Mouse (Mus musculus) left cerebral cortex, postnatal 14 days (tissue): ENCODE data around the gene Gm12248. TPM values are rescaled to one million over a fixed set of nuclear protein-coding genes. Genes with fewer than 3 reads are reported as not detected.

ENCODE experiments used
- DNase-seq, 2 experiments: peaks; one replicate each; pipeline ENCODE4 v3.0.0; 2021 to 2022; ENCODE audit warnings: low spot score in 2 of 2, mixed read lengths in 1 of 2
- intact Hi-C: fragments of 180-260 bp; cut with DNase I; formaldehyde crosslinking; loops from one replicate; pipeline ENCODE4 v1.15.1; 2025
- long read RNA-seq, 2 experiments: library from polyadenylated mRNA; stranded (forward); transcript quantifications; one replicate each; pipeline ENCODE4 v2.0.0; 2021
- total RNA-seq, 2 experiments: library from RNA; stranded (reverse); gene quantifications; 2 replicates each; pipeline ENCODE4 v1.2.3; 2021

Gene Gm12248
- total RNA-seq, result not detected
- long read RNA-seq, experiment 1, result 0 reads
- long read RNA-seq, experiment 2, result 0 reads

- no peak for DNase-seq
- intact Hi-C loops, result no loop called here
Measured at GRCm38 (mm10) chr11:58093021-58093528, at the start of gene Gm12248. Gene Gm12248 (minus strand): TSS chr11:58093134.

- no peak for DNase-seq
- intact Hi-C loops, result no loop called here
Measured at GRCm38 (mm10) chr11:58139466-58139865, 46.5 kb upstream of the Gm12248 start.

DNA sequence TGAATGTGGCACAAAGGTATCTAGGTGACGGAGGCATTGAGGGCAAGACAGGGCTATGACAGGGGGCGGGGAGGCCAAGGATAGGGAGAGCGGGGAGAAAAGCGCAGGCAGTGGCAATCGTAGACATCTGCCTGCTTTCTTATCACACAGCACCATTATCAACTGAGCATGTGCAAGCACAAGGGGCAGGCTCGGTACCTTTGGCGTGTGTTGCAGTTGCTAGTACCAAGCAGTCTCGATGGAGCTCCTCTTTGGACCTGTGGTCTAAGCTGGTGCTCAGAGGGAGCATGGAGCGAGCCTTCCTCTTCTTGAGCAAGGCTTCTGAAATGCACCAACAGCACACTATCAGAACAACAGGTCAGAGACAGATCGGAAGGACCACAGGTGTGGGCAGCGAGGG, 45.9 kb upstream of the Gm12248 start:
- no peak for DNase-seq
- intact Hi-C loops, result no loop called here

- no peak for DNase-seq
- intact Hi-C loops, result no loop called here
Measured at GRCm38 (mm10) chr11:58136677-58137076, 43.7 kb upstream of the Gm12248 start.

GRCm38 (mm10) chr11:58135296-58135695, 42.4 kb upstream of the Gm12248 start:
- intact Hi-C loops, result no loop called here
- DNase-seq, result no peak

- intact Hi-C loops, result no loop called here
- no peak for DNase-seq
Measured at GRCm38 (mm10) chr11:58134869-58135268, 41.9 kb upstream of the Gm12248 start.

- intact Hi-C loops, result no loop called here
- no peak for DNase-seq
Measured at GRCm38 (mm10) chr11:58132026-58132425, 39.1 kb upstream of the Gm12248 start.

DNA sequence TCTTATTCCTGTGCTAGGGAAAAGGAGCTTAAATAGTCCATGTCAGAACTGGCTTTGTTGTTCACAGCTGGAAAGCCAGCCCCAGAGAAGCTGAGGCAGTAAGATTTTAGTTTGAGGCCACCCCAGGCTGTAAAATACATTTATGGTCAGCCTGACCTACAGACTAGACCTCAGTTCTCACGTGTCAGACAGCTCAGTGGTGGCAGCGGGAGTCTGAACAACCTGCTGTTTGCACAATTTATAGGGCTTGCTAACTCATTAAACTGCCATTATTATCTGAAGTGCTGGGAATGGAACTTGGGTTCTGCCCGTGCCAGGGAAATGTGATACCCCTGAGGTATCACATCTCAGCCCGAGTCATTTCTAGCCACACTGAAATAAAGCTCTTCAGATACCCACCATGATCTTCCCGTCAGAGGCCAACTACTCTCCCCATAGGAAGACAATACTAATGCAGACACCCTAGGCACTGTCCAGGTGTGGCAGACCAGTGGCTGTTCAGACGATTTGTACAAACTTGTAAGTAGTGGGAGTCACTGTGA, 36.4 kb upstream of the Gm12248 start:
- no peak for DNase-seq
- intact Hi-C loops, result no loop called here

DNA sequence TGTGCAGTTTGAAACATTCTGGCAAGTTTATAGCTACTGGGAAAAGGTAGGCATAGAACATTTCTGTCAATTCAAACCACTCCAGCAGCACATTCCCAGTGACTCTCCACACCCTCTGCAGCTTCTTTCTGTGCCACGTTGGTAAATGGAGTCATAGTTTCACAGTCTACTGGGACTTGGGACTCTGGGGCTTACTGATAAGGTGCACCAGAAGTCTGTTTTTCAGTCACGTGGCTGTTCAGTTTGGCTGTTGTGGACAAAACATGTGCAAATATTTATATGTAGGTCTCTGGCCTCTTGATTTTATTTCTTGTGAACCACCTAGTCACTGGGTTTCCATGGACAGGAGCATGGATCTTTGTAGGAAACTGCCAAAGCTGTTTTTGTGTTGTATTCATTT, 34.6 kb upstream of the Gm12248 start:
- DNase-seq, result no peak
- intact Hi-C loops, result no loop called here

- intact Hi-C loops, result no loop called here
- DNase-seq, result peak; percentile 36 to 58
Measured at GRCm38 (mm10) chr11:58126397-58127160, 33.6 kb upstream of the Gm12248 start.

DNA sequence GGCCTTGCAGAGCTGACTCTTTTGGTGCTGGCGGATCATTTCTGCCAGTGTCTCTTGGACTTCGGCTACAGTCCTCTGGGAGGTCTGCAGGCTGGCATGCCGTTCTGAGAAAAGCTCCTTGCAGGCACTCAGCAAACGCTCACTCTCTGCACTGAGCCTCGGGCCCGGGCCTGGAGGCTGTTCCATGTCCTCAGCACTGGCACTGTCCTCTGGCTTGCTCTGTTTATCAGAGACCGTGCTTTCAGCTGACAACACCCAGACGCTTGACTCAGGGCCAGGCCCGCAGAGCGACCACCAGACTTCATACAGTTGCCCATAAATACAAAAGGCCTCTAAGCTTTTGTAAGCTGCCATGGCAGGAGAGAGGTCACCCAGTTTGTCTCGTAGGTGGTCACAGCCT, 32.1 kb upstream of the Gm12248 start:
- intact Hi-C loops, result no loop called here
- no peak for DNase-seq

GRCm38 (mm10) chr11:58123711-58124110, 30.8 kb upstream of the Gm12248 start:
- intact Hi-C loops, result no loop called here
- DNase-seq, result no peak

GRCm38 (mm10) chr11:58121351-58121750, 28.4 kb upstream of the Gm12248 start:
- intact Hi-C loops, result no loop called here
- DNase-seq, result no peak

GRCm38 (mm10) chr11:58120655-58121054, 27.7 kb upstream of the Gm12248 start:
- intact Hi-C loops, result no loop called here
- DNase-seq, result no peak

DNA sequence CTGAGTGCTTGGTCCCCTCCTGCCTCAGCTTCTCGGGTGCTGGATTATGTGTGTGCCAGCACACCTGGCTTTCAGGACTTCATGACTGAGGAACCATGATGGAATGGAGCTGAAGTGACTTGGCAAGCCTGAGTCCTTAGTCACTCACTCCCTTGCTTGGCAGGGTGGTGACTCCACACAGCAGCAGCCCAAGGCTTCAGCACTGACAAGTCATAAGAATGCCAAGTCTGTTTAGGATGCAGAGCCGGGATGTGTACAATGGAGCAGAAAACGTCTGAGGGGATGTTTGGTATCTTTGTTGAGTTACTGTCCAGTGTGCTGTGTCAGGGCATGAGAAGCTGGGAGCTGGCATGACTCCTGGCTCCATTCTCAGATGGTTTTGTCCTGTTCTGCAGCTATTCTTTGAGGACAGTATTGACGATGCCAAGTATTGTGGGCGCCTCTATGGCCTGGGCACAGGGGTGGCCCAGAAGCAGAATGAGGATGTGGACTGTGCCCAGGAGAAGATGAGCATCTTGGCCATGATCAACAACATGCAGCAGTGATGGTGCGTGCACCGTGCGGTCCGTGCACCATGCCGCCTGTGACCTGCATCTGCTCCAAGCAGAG, 24.2 kb upstream of the Gm12248 start:
- DNase-seq, result no peak
- intact Hi-C loops, result no loop called here

DNA sequence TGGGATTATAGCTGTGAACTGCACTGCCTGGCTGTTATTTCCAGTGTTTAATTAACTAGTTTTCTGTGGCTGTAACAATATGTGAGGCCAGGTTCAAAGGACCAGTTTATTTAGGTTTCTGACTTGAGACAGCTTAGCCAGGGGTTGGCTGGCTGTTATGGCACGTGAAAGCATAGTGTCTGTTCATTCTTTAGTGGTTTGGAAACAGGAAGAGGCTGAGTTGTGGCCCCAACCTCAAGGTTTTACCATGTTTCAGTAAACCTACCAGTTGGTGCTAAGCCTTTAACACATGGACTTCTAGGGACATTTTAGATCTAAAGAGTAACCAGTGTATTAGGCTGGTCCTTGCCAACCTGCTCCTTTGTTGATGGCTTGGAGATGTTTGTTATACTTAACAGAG, 23.6 kb upstream of the Gm12248 start:
- DNase-seq, result no peak
- intact Hi-C loops, result no loop called here

- no peak for DNase-seq
- intact Hi-C loops, result no loop called here
Measured at GRCm38 (mm10) chr11:58107664-58108337, 14.9 kb upstream of the Gm12248 start.

DNA sequence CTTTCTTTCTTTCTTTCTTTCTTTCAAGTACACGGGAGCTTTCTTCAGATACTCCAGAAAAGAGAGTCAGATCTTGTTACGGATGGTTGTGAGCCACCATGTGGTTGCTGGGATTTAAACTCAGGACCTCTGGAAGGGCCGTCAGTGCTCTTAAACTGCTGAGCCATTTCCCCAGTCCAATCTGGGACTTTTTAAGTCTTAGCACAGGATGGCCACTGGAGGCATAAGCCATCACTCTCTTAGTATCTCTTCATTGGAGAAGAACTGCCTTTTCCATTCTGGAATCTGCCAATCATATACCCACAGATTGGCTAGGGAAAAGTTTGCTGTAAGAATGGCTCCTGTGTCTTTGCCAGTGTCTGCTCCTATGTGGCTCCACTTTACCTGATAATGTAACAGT, 14.1 kb upstream of the Gm12248 start:
- no peak for DNase-seq
- intact Hi-C loops, result no loop called here

DNA sequence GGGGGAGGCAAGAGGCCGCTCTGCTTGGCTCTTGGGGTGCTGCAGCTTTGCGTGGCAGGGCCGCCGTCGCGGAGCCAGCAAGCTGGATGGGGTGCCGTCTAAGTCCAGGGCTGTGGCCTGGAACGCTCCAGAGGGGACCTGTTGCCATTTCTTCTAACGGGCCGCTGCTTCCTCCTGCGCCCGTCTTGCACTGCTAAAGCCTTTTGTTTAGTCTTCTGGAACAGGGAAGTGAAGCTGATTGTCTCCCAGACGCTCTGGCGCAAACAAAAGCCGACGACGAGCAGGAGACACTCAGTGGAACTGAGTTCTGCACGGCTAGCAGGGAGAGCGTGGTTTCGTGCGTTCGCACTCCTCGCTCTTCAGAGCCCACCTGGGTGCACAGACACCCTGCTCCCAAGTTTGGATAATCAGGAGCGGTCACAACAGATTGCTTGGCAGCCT, 11.4 kb upstream of the Gm12248 start:
- peak; percentile 51 to 56 for DNase-seq
- intact Hi-C loops, result loop anchor here (5.0 kb wide), 1 partner anchor 97 kb away; the partner anchor contains the start of gene Larp1
